Mouse (Mus musculus): ENCODE data around the gene Dlg4. TPM values are rescaled to one million over a fixed set of nuclear protein-coding genes. Genes with fewer than 3 reads are reported as not detected.

Gene Dlg4
- polyA plus RNA-seq (2012; rRNA removed) = 697 and 762 TPM in 2 replicates

- no peak for DNase-seq (ENCODE audit: extremely low spot score in 1 of 2, low spot score in 1 of 2)
Observed at GRCm38 (mm10) chr11:70016669-70017068, at the start of gene Dlg4. TSS of gene Dlg4 (plus strand) at chr11:70016942.

GRCm38 (mm10) chr11:69968793-69969192 is 47.9 kb upstream of the Dlg4 start:
- no peak for DNase-seq (ENCODE audit: extremely low spot score in 1 of 2, low spot score in 1 of 2)

GRCm38 (mm10) chr11:69970222-69970621 is 46.5 kb upstream of the Dlg4 start:
- DNase-seq (ENCODE audit: extremely low spot score in 1 of 2, low spot score in 1 of 2) = no peak

GRCm38 (mm10) chr11:69970775-69971174 is 46.0 kb upstream of the Dlg4 start:
- no peak for DNase-seq (ENCODE audit: extremely low spot score in 1 of 2, low spot score in 1 of 2)

GRCm38 (mm10) chr11:69974907-69975306 is 41.8 kb upstream of the Dlg4 start:
- no peak for DNase-seq (ENCODE audit: extremely low spot score in 1 of 2, low spot score in 1 of 2)

GRCm38 (mm10) chr11:69976271-69976670 is 40.5 kb upstream of the Dlg4 start:
- no peak for DNase-seq (ENCODE audit: extremely low spot score in 1 of 2, low spot score in 1 of 2)

- no peak for DNase-seq (ENCODE audit: extremely low spot score in 1 of 2, low spot score in 1 of 2)
Observed at GRCm38 (mm10) chr11:69979827-69980195, 36.9 kb upstream of the Dlg4 start.

- peak; percentile 97 to 99 for DNase-seq (ENCODE audit: extremely low spot score in 1 of 2, low spot score in 1 of 2)
Observed at GRCm38 (mm10) chr11:69980196-69981140, 36.3 kb upstream of the Dlg4 start.

GRCm38 (mm10) chr11:69981141-69981762 is 35.5 kb upstream of the Dlg4 start, which contains the start of gene Ctdnep1:
TSS of gene Ctdnep1 (plus strand) at chr11:69981156.
- no peak for DNase-seq (ENCODE audit: extremely low spot score in 1 of 2, low spot score in 1 of 2)

- DNase-seq (ENCODE audit: extremely low spot score in 1 of 2, low spot score in 1 of 2) = no peak
Observed at GRCm38 (mm10) chr11:69982225-69982624, 34.5 kb upstream of the Dlg4 start, which contains the start of gene Elp5. TSS of gene Elp5 (minus strand) at chr11:69982517.

GRCm38 (mm10) chr11:69982877-69983276 is 33.9 kb upstream of the Dlg4 start:
- DNase-seq (ENCODE audit: extremely low spot score in 1 of 2, low spot score in 1 of 2) = no peak

GRCm38 (mm10) chr11:69983377-69983776 is 33.4 kb upstream of the Dlg4 start:
- DNase-seq (ENCODE audit: extremely low spot score in 1 of 2, low spot score in 1 of 2) = no peak

GRCm38 (mm10) chr11:69984431-69984830 is 32.3 kb upstream of the Dlg4 start:
- DNase-seq (ENCODE audit: extremely low spot score in 1 of 2, low spot score in 1 of 2) = no peak

GRCm38 (mm10) chr11:69989949-69990348 is 26.8 kb upstream of the Dlg4 start:
- DNase-seq (ENCODE audit: extremely low spot score in 1 of 2, low spot score in 1 of 2) = no peak

GRCm38 (mm10) chr11:69990850-69991691 is 25.7 kb upstream of the Dlg4 start, which contains the start of gene Gabarap:
TSS of gene Gabarap (plus strand) at chr11:69991143.
- peak; percentile 92 to 98 for DNase-seq (ENCODE audit: extremely low spot score in 1 of 2, low spot score in 1 of 2)

- no peak for DNase-seq (ENCODE audit: extremely low spot score in 1 of 2, low spot score in 1 of 2)
Observed at GRCm38 (mm10) chr11:69991711-69992110, 25.0 kb upstream of the Dlg4 start.

GRCm38 (mm10) chr11:69992396-69992795 is 24.3 kb upstream of the Dlg4 start:
- DNase-seq (ENCODE audit: extremely low spot score in 1 of 2, low spot score in 1 of 2) = no peak

- no peak for DNase-seq (ENCODE audit: extremely low spot score in 1 of 2, low spot score in 1 of 2)
Observed at GRCm38 (mm10) chr11:69992932-69993331, 23.8 kb upstream of the Dlg4 start.

- DNase-seq (ENCODE audit: extremely low spot score in 1 of 2, low spot score in 1 of 2) = no peak
Observed at GRCm38 (mm10) chr11:69994401-69995090, 22.2 kb upstream of the Dlg4 start.

- peak; percentile 98 for DNase-seq (ENCODE audit: extremely low spot score in 1 of 2, low spot score in 1 of 2)
Observed at GRCm38 (mm10) chr11:69995391-69995960, 21.3 kb upstream of the Dlg4 start, which contains the start of gene Phf23. TSS of gene Phf23 (plus strand) at chr11:69995777.
